Mouse (Mus musculus) spleen, postnatal 0 days (tissue): ENCODE results near the gene Wwc2. TPM values are rescaled to one million over a fixed set of nuclear protein-coding genes. Genes with fewer than 3 reads are reported as not detected.

Source experiments
- polyA plus RNA-seq: library from polyadenylated mRNA; unstranded; fragments of >200 nt; fragmentation: Nextera tagmentation; extraction: Ambion mirVana; gene quantifications from 2 replicates; pipeline ENCODE4 v1.2.1, GENCODE M21; 2015

The Wwc2 gene
- polyA plus RNA-seq, result 4.0 and 4.9 TPM in 2 replicates

DNA sequence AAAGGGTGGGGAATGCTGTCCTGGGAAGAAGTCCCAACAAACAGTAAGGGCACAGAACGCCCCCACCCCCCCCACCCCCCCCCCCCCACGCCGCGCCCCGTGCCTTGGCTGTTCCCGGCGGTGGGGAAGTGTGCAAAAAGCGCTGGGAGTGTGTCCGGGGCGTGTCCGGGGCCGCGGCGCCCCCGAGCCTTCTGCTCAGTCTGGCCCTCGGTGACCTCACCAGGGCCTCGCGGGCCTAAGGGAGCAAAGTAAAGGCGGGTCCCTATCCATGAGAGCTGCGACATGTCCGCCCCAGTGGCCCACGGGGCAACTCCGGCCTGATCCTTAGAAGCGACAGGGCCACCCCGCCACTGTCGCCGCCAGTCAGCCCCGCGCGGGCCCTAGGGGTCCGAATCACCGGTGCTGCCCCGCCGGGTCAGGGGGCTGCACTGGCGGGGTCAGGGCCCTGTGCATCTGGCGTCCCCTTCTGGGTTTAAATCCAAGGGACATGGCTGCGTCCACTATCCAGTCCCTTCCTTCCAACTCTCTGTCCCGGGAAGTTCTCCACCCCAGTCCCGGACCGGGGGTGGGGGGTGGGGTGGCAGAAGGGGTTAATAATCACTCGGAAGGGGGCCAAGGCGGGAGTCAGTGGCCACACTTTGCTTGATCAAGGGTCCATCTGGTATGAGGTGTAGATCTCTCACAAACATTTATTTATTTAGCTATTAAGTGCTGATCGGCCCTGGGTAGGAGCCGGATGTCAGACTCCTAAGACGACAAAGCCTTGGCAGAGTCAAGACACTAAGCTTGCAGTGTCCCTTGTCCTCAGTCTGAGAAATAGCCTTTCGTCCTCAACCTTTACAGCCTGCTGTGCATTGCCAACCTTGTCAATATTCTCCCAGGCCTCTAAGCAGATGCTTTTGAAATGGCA is at the start of gene Wwc2:
Wwc2 (minus strand) TSS at position 14 of the 910 bp plus-strand sequence.

DNA sequence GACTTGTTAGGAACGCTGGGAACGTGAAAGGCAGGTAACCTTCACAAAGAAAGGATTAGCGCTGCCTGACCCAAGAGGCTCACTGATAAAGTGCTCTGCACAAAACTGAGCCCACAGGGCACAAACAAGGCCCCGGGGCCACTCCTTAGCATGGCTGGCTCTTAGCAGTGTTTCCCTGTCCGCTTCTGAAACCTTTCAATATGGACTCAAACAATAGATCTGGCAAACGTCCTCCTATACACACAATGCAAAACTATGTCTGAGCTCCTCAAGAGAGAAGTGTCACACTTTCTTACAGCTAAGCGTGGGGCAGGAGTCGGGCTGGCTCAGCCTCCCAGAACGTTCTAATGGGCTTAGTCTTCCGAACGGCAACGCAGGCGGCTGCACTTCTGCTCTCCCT is 166.5 kb downstream of the Wwc2 start, which contains the start of gene Cldn22:
Cldn22 (plus strand) TSS at position 301 of the 400 bp plus-strand sequence.

DNA sequence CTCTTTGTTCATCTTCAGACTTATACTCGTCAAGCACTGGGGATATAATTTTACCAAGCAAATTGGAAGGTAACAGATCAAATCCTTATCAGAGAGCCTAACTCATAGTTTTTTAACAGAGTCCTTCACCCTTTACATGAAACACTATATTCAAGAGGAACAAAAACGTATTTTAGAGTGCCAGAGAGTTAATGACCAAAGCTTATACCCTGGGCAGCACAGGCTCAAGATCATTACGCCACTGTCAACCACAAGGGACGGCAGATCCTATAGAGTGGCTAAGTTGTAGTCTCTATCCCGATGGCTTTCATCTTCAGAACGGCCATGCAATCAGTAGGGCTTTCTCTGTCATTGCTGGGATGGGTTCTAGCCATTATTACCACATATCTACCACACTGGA is 168.9 kb downstream of the Wwc2 start, which contains the start of gene Cldn24:
Cldn24 (plus strand) TSS at position 301 of the 400 bp plus-strand sequence.

Other genes with a start within 250 kb of the Wwc2 start
- gene Cldn24, start 168.8 kb downstream of the Wwc2 start, polyA plus RNA-seq, result not detected in 2 replicates
- gene Cldn22, start 166.4 kb downstream of the Wwc2 start, polyA plus RNA-seq, result not detected in 2 replicates
- gene Dctd, start 108.2 kb upstream of the Wwc2 start, polyA plus RNA-seq, result 6.7 and 7.7 TPM in 2 replicates